15 mouse cellular contexts compared by ENCODE assay signal in genomic region chr9:3007272-3007671, GRCm38 (mm10). TPM values are rescaled to one million over a fixed set of nuclear protein-coding genes. Genes with fewer than 3 reads are reported as not detected.
DNase-seq lines count a peak whose midpoint lies in the region; ATAC-seq and TF ChIP-seq lines count a peak whose summit lies in the region.
"Not testable (repeated sequence)": the region's sequence is repeated elsewhere in the genome, so short reads cannot be mapped to it uniquely, and the experiment has no call there.
"Had no signal": no experiment of that assay in that cellular context is flagged by ENCODE, and none has a peak within 500 bp of the region (broad histone marks: within the 10 kb centered on the region; RNA-seq: fewer than 3 reads in every experiment).

No protein-coding gene starts in this region.

- not testable (repeated sequence) for DNase-seq in G1E (ENCODE audit: low spot score); stomach, postnatal 0 days (ENCODE audit: low spot score)
- peak; percentile 29 for DNase-seq in c-Kit-negative CD71-positive TER-119-positive erythroid progenitor cells, embryonic 14.5 days (ENCODE audit: low read depth, low spot score)
- peak; percentile 5 for DNase-seq in lung, postnatal 0 days (ENCODE audit: low spot score)
- DNase-seq in neural tube, embryonic 10.5 days (ENCODE audit: extremely low spot score, low spot score) = peak; percentile 15

- not testable (repeated sequence) for TF ChIP-seq EP300 in lung, postnatal 0 days (IDR thresholded peaks at IDR 0.05); stomach, postnatal 0 days (optimal IDR thresholded peaks at IDR 0.05)

- ATAC-seq in G1E (ENCODE audit: extremely low read depth, insufficient number of reproducible peaks, low FRiP score, poor library complexity, severe bottlenecking) = peak; percentile 7; the same call in 1 of the 2 replicates
- ATAC-seq in erythroblast, adult 5-6 weeks (replicated peaks; ENCODE audit: low FRiP score, poor library complexity, severe bottlenecking) = peak; percentile 34; the same call in 1 of the 2 replicates
- 0 out of 2 replicates have a peak, but pooled peaks have one; percentile 11 for ATAC-seq in heart, embryonic 15.5 days (replicated peaks; ENCODE audit: insufficient number of reproducible peaks, insufficient read depth, low FRiP score, low read depth)
- ATAC-seq in kidney, embryonic 16.5 days (ENCODE audit: low FRiP score, low TSS enrichment) = peak; percentile 25; the same call in 1 of the 2 replicates
- ATAC-seq in lung, postnatal 0 days = peak; percentile 15; the same call in 1 of the 2 replicates
- ATAC-seq in stomach, postnatal 0 days (ENCODE audit: low FRiP score, low TSS enrichment) = 0 out of 2 replicates have a peak, but pooled peaks have one; percentile 21

- H3K4me1 ChIP-seq in G1E (ENCODE audit: insufficient read depth, low read depth, low read length); heart, embryonic 15.5 days (replicated peaks); kidney, embryonic 16.5 days (ENCODE audit: insufficient read depth, low read length); lung, postnatal 0 days (ENCODE audit: insufficient read depth, low read depth, low read length); stomach, postnatal 0 days (replicated peaks; ENCODE audit: control insufficient read depth, insufficient read depth): not testable (repeated sequence)

- WGBS in heart, embryonic 15.5 days = 68% methylated on average over 8 of the region's 9 CpGs
- WGBS in kidney, embryonic 16.5 days = 75% methylated on average over 6 of the region's 9 CpGs
- 79% methylated on average over 7 of the region's 9 CpGs for WGBS in lung, postnatal 0 days
- WGBS in stomach, postnatal 0 days = 70% methylated on average over 6 of the region's 9 CpGs

- not testable (repeated sequence) for H3K9me3 ChIP-seq in G1E (replicated peaks); heart, embryonic 15.5 days (replicated peaks); kidney, embryonic 16.5 days (ENCODE audit: low read length); lung, postnatal 0 days (ENCODE audit: low read length); stomach, postnatal 0 days (ENCODE audit: control insufficient read depth, low read length)

- H3K9ac ChIP-seq in heart, embryonic 15.5 days; kidney, embryonic 16.5 days (replicated peaks; ENCODE audit: low read length); lung, postnatal 0 days (replicated peaks; ENCODE audit: low read depth); stomach, postnatal 0 days (ENCODE audit: low read length): not testable (repeated sequence)

- H3K4me3 ChIP-seq in G1E (ENCODE audit: low read depth, low read length); heart, embryonic 15.5 days; kidney, embryonic 16.5 days (ENCODE audit: low read length); lung, postnatal 0 days (ENCODE audit: low read depth, low read length); stomach, postnatal 0 days (ENCODE audit: low read depth, low read length): not testable (repeated sequence)

- H3K27ac ChIP-seq in heart, embryonic 15.5 days; kidney, embryonic 16.5 days (ENCODE audit: low read length); lung, postnatal 0 days (ENCODE audit: low read length); stomach, postnatal 0 days (replicated peaks): not testable (repeated sequence)

- not testable (repeated sequence) for H3K4me2 ChIP-seq in heart, embryonic 15.5 days; kidney, embryonic 16.5 days (replicated peaks; ENCODE audit: low read depth, low read length); lung, postnatal 0 days (replicated peaks; ENCODE audit: low read depth, low read length); stomach, postnatal 0 days (replicated peaks; ENCODE audit: low read depth)

- not testable (repeated sequence) for H3K27me3 ChIP-seq in G1E (ENCODE audit: insufficient read depth, low read length); heart, embryonic 15.5 days; kidney, embryonic 16.5 days (ENCODE audit: insufficient read depth, low read length); lung, postnatal 0 days (replicated peaks; ENCODE audit: insufficient read depth, low read length); stomach, postnatal 0 days (ENCODE audit: control insufficient read depth, insufficient read depth, low read length)

- TF ChIP-seq CTCF in G1E (IDR thresholded peaks at IDR 0.05; ENCODE audit: low read depth, low read length); lung, postnatal 0 days (IDR thresholded peaks at IDR 0.05); stomach, postnatal 0 days (IDR thresholded peaks at IDR 0.05; ENCODE audit: low read depth): not testable (repeated sequence)

- not testable (repeated sequence) for H3K36me3 ChIP-seq in G1E (replicated peaks); heart, embryonic 15.5 days; kidney, embryonic 16.5 days (ENCODE audit: insufficient read depth, low read length); lung, postnatal 0 days (ENCODE audit: insufficient read depth, low read length); stomach, postnatal 0 days (ENCODE audit: control insufficient read depth, insufficient read depth, low read length)

RNA-seq across cellular contexts. Expression of gene Gm11168, which starts 4.1 kb away (rescaled TPM):
- 1.9 and 3.6 TPM in 2 replicates for total RNA-seq in G1E (2014; fragmentation: Nextera tagmentation)
- 12.4 and 16.0 TPM in 2 replicates for total RNA-seq in G1E (2017)
- polyA plus RNA-seq in G1E (2012) = 0.12 TPM in 1 of 2 replicates, not detected in the other
- total RNA-seq in erythroblast, adult 5-6 weeks (2015; ENCODE audit: low replicate concordance) = 3.8 and 12.3 TPM in 2 replicates
- total RNA-seq in erythroblast, adult 5-6 weeks (2017; ENCODE audit: low replicate concordance) = 8.1 and 36.2 TPM in 2 replicates
- not detected in 2 replicates for polyA plus RNA-seq in heart, embryonic 15.5 days (2015; fragmentation: Nextera tagmentation; extraction: Ambion mirVana)
- polyA plus RNA-seq in kidney, embryonic 16.5 days (2015; fragmentation: Nextera tagmentation; extraction: Ambion mirVana) = not detected in 2 replicates
- polyA plus RNA-seq in lung, postnatal 0 days (2015; fragmentation: Nextera tagmentation; extraction: Ambion mirVana) = 0.36 TPM in 1 of 2 replicates, not detected in the other
- 10.8 TPM in 1 of 2 replicates, not detected in the other for polyA plus RNA-seq in stomach, postnatal 0 days (2015; fragmentation: Nextera tagmentation; extraction: Ambion mirVana)
- total RNA-seq: gastrocnemius, postnatal 4 days; heart, postnatal 25 days; left cerebral cortex, adult 2 months had no signal
- polyA plus RNA-seq: forebrain, embryonic 12.5 days; liver, embryonic 16.5 days; stomach, embryonic 14.5 days had no signal

RNA-seq across cellular contexts. Expression of gene Gm10721, which starts 5.7 kb away (rescaled TPM):
- not detected in 2 replicates for total RNA-seq in G1E (2014; fragmentation: Nextera tagmentation)
- 17.5 and 19.1 TPM in 2 replicates for total RNA-seq in G1E (2017)
- polyA plus RNA-seq in G1E (2012) = 0.11 TPM in 2 replicates
- 6.5 and 7.5 TPM in 2 replicates for total RNA-seq in erythroblast, adult 5-6 weeks (2015; ENCODE audit: low replicate concordance)
- total RNA-seq in erythroblast, adult 5-6 weeks (2017; ENCODE audit: low replicate concordance) = 19.3 and 30.7 TPM in 2 replicates
- not detected in 2 replicates for polyA plus RNA-seq in heart, embryonic 15.5 days (2015; fragmentation: Nextera tagmentation; extraction: Ambion mirVana)
- polyA plus RNA-seq in kidney, embryonic 16.5 days (2015; fragmentation: Nextera tagmentation; extraction: Ambion mirVana) = not detected in 2 replicates
- 0.36 TPM in 1 of 2 replicates, not detected in the other for polyA plus RNA-seq in lung, postnatal 0 days (2015; fragmentation: Nextera tagmentation; extraction: Ambion mirVana)
- polyA plus RNA-seq in stomach, postnatal 0 days (2015; fragmentation: Nextera tagmentation; extraction: Ambion mirVana) = 34.5 TPM in 1 of 2 replicates, not detected in the other
- polyA plus RNA-seq: forebrain, embryonic 12.5 days; liver, embryonic 16.5 days; stomach, embryonic 14.5 days had no signal

RNA-seq across cellular contexts. Expression of gene Gm10722, which starts 6.5 kb away (rescaled TPM):
- total RNA-seq in G1E (2014; fragmentation: Nextera tagmentation) (not detected in 2 replicates), G1E (2017) (8.1 and 13.8 TPM in 2 replicates)
- polyA plus RNA-seq in G1E (2012) = 0.09 TPM in 1 of 2 replicates, not detected in the other
- total RNA-seq in erythroblast, adult 5-6 weeks (2015; ENCODE audit: low replicate concordance) = not detected in 2 replicates
- total RNA-seq in erythroblast, adult 5-6 weeks (2017; ENCODE audit: low replicate concordance) = 10.9 and 17.0 TPM in 2 replicates
- not detected in 2 replicates for polyA plus RNA-seq in heart, embryonic 15.5 days (2015; fragmentation: Nextera tagmentation; extraction: Ambion mirVana)
- polyA plus RNA-seq in kidney, embryonic 16.5 days (2015; fragmentation: Nextera tagmentation; extraction: Ambion mirVana) = not detected in 2 replicates
- not detected in 2 replicates for polyA plus RNA-seq in lung, postnatal 0 days (2015; fragmentation: Nextera tagmentation; extraction: Ambion mirVana)
- 2.9 TPM in 1 of 2 replicates, not detected in the other for polyA plus RNA-seq in stomach, postnatal 0 days (2015; fragmentation: Nextera tagmentation; extraction: Ambion mirVana)
- total RNA-seq: adrenal gland, postnatal 10 days; gastrocnemius, postnatal 4 days; heart, postnatal 25 days; left cerebral cortex, adult 2 months had no signal
- polyA plus RNA-seq: forebrain, embryonic 12.5 days; liver, embryonic 16.5 days; stomach, embryonic 14.5 days had no signal

RNA-seq across cellular contexts. Expression of gene Gm10720, which starts 8.2 kb away (rescaled TPM):
- total RNA-seq in G1E (2014; fragmentation: Nextera tagmentation) (not detected in 2 replicates), G1E (2017) (5.0 and 7.5 TPM in 2 replicates)
- polyA plus RNA-seq in G1E (2012) = not detected in 2 replicates
- total RNA-seq in erythroblast, adult 5-6 weeks (2015; ENCODE audit: low replicate concordance) = 2.9 TPM in 1 of 2 replicates, not detected in the other
- total RNA-seq in erythroblast, adult 5-6 weeks (2017; ENCODE audit: low replicate concordance) = 1.7 and 10.6 TPM in 2 replicates
- 0.23 TPM in 1 of 2 replicates, not detected in the other for polyA plus RNA-seq in heart, embryonic 15.5 days (2015; fragmentation: Nextera tagmentation; extraction: Ambion mirVana)
- not detected in 2 replicates for polyA plus RNA-seq in kidney, embryonic 16.5 days (2015; fragmentation: Nextera tagmentation; extraction: Ambion mirVana)
- polyA plus RNA-seq in lung, postnatal 0 days (2015; fragmentation: Nextera tagmentation; extraction: Ambion mirVana) = not detected in 2 replicates
- polyA plus RNA-seq in stomach, postnatal 0 days (2015; fragmentation: Nextera tagmentation; extraction: Ambion mirVana) = 6.5 TPM in 1 of 2 replicates, not detected in the other
- total RNA-seq: adrenal gland, postnatal 10 days; gastrocnemius, postnatal 4 days; heart, postnatal 25 days; left cerebral cortex, adult 2 months had no signal
- polyA plus RNA-seq: forebrain, embryonic 12.5 days; liver, embryonic 16.5 days; stomach, embryonic 14.5 days had no signal

RNA-seq across cellular contexts. Expression of gene Gm10719, which starts 9.9 kb away (rescaled TPM):
- total RNA-seq in G1E (2014; fragmentation: Nextera tagmentation) = 3.2 TPM in 1 of 2 replicates, not detected in the other
- 106 and 146 TPM in 2 replicates for total RNA-seq in G1E (2017)
- polyA plus RNA-seq in G1E (2012) = 0.38 and 1.0 TPM in 2 replicates
- total RNA-seq in erythroblast, adult 5-6 weeks (2015; ENCODE audit: low replicate concordance) = 2.9 and 39.8 TPM in 2 replicates
- total RNA-seq in erythroblast, adult 5-6 weeks (2017; ENCODE audit: low replicate concordance) = 68.4 and 134 TPM in 2 replicates
- 0.19 and 0.34 TPM in 2 replicates for polyA plus RNA-seq in heart, embryonic 15.5 days (2015; fragmentation: Nextera tagmentation; extraction: Ambion mirVana)
- polyA plus RNA-seq in kidney, embryonic 16.5 days (2015; fragmentation: Nextera tagmentation; extraction: Ambion mirVana) = 0.30 TPM in 1 of 2 replicates, not detected in the other
- polyA plus RNA-seq in lung, postnatal 0 days (2015; fragmentation: Nextera tagmentation; extraction: Ambion mirVana) = 0.83 and 1.2 TPM in 2 replicates
- 20.3 TPM in 1 of 2 replicates, not detected in the other for polyA plus RNA-seq in stomach, postnatal 0 days (2015; fragmentation: Nextera tagmentation; extraction: Ambion mirVana)
- total RNA-seq: heart, postnatal 25 days; left cerebral cortex, adult 2 months had no signal
- polyA plus RNA-seq: forebrain, embryonic 12.5 days; liver, embryonic 16.5 days had no signal
